Mouse (Mus musculus) liver, embryonic 14.5 days (tissue): Measurements from ENCODE around the gene Trak2.

Experiments
- CTCF ChIP-seq: IDR thresholded peaks from 2 replicates; pipeline ENCODE4 v1.5.1; 2016; ENCODE audit warnings: antibody characterized with exemption, low read depth, control low read depth
- EP300 ChIP-seq: IDR thresholded peaks from 2 replicates; pipeline ENCODE4 v1.6.1; 2016; ENCODE audit warnings: antibody characterized with exemption, low read depth

DNA sequence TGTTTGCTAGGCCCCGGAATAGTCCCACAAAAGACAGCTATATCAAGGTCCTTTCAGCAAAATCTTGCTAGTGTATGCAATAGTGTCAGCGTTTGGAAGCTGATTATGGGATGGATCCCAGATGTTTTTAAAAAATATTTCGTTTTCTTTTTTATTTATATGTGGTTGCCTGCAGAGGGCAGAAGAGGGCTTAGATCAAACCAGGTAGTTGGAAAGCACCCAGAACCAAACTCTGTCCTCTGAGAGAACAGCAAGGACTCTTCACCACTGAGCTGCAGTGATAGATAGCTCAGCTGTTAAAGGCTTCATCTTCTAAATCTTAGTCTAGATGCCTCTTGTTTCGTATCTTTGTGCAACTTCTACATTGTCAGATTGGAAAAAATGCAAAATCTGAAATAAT lies 36.0 kb upstream of the Trak2 start:
- TF ChIP-seq CTCF (peak; percentile 35; the same call in 1 of the 2 replicates), EP300 (no peak)
